Mouse (Mus musculus) megakaryocyte progenitor cell, adult 5-6 weeks (primary cell): ENCODE results near the gene St7. TPM values are rescaled to one million over a fixed set of nuclear protein-coding genes. Genes with fewer than 3 reads are reported as not detected.

ENCODE experiments used
- total RNA-seq, 2 experiments: library from RNA; stranded (forward) in 1 of 2; stranded (reverse) in 1 of 2; fragments of 157-497, 149-512 nt in 1 of 2; fragments of 200-1000 nt in 1 of 2; gene quantifications; 2 replicates each; pipeline versions ENCODE4 v1.2.3 to v1.2.4; 2015 to 2017

The St7 gene
- total RNA-seq, 2 experiments from 2014 or later = 37.4 to 46.3 TPM

Other genes starting within 250 kb of the St7 start
- gene Met, start 229.1 kb upstream of the St7 start, total RNA-seq (2015) = 28.2 and 33.6 TPM in 2 replicates
- gene Met, start 229.1 kb upstream of the St7 start, total RNA-seq (2017) = 21.6 and 21.9 TPM in 2 replicates
- 277 and 326 TPM in 2 replicates for gene Capza2, start 56.7 kb upstream of the St7 start, total RNA-seq (2015)
- gene Capza2, start 56.7 kb upstream of the St7 start, total RNA-seq (2017) = 334 and 345 TPM in 2 replicates